Mouse (Mus musculus) liver, adult 2 months (tissue): Measurements from ENCODE around the gene Emilin3. TPM values are rescaled to one million over a fixed set of nuclear protein-coding genes. Genes with fewer than 3 reads are reported as not detected.

Source experiments
- DNase-seq: peaks from one replicate; pipeline ENCODE4 v3.0.0-alpha.2; 2011; ENCODE audit warnings: low read depth, low spot score; ENCODE audit errors: extremely low read depth
- H3K27ac ChIP-seq: fragments of 200-500 bp; replicated peaks from 2 replicates; pipeline ENCODE4 v1.5.1; 2012; ENCODE audit warnings: low read depth, mild to moderate bottlenecking, control low read depth, inconsistent platforms, low read length; ENCODE audit not compliant: insufficient read depth
- H3K27me3 ChIP-seq: fragments of 200-500 bp; 2 replicates; pipeline ENCODE4 v1.6.1; 2012; ENCODE audit warnings: mild to moderate bottlenecking, moderate library complexity, low read length, inconsistent platforms; ENCODE audit not compliant: control insufficient read depth, insufficient read depth
- H3K36me3 ChIP-seq: fragments of 200-500 bp; 2 replicates; pipeline ENCODE4 v1.6.1; 2012; ENCODE audit warnings: low read length, inconsistent platforms; ENCODE audit not compliant: control insufficient read depth, insufficient read depth
- H3K4me1 ChIP-seq: fragments of 200-500 bp; 2 replicates; pipeline ENCODE4 v1.6.1; 2011; ENCODE audit warnings: low read length; ENCODE audit not compliant: control insufficient read depth, insufficient read depth
- H3K4me3 ChIP-seq: fragments of 200-500 bp; 2 replicates; pipeline ENCODE4 v1.5.1; 2011; ENCODE audit warnings: low read depth, mild to moderate bottlenecking, control low read depth, low read length, moderate library complexity; ENCODE audit not compliant: insufficient read depth
- H3K79me2 ChIP-seq: fragments of 200-500 bp; 2 replicates; pipeline ENCODE4 v1.6.1; 2012; ENCODE audit warnings: inconsistent platforms, mild to moderate bottlenecking, low read length, moderate library complexity; ENCODE audit not compliant: control insufficient read depth, insufficient read depth
- H3K9ac ChIP-seq: fragments of 200-500 bp; 2 replicates; pipeline ENCODE4 v1.6.1; 2012; ENCODE audit warnings: low read depth, mild to moderate bottlenecking, control low read depth, inconsistent platforms, low read length
- CTCF ChIP-seq: fragments of 200-500 bp; IDR thresholded peaks from 2 replicates; pipeline ENCODE4 v1.5.1; 2011; ENCODE audit warnings: low read depth, low read length, control low read depth
- POLR2A ChIP-seq: fragments of 200-500 bp; IDR thresholded peaks from 2 replicates; pipeline ENCODE4 v1.6.1; 2011; ENCODE audit warnings: low read length, control low read depth; ENCODE audit not compliant: insufficient read depth; ENCODE audit errors: extremely low read depth
- WGBS: fragments of 180-500 bp; shearing (Covaris S2); methylation state at CpG from one replicate; pipeline ENCODE4 v1.1.7; 2018; 5-methylcytosine and 5-hydroxymethylcytosine counted together
- polyA plus RNA-seq: library from polyadenylated mRNA; depleted of rRNA; stranded (reverse); fragments of >200 nt; gene quantifications from 2 replicates; pipeline ENCODE4 v1.2.3, GENCODE M21; 2012
- total RNA-seq: library from RNA; depleted of rRNA; stranded (reverse); fragments of >200 nt; gene quantifications from 2 replicates; pipeline ENCODE4 v1.2.3, GENCODE M21; 2014

Gene Emilin3
- total and polyA plus RNA-seq, 2 experiments: not detected

DNA sequence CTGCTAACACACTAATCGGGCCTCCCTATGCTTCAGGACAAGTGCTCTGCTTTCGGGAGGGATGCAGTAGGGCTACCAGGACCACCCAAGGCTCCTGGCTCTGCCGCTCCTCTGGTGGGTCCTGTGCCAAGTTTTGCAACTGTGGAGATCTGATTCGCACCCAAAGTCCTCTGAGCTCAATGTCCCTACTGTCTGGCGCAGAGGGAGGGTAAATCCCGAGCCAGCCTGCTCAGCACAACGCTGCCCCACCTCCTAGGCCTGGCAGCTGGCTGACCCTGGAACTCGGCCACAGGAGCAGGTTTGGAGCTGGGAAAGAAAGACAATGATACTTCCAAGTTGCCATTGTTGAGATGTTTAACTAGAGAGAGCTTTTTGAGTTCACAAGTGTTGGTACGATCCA is 13.1 kb upstream of the Emilin3 start:
- Histone ChIP-seq H3K36me3 (no peaks in the 10 kb centered on the region), H3K79me2 (no peaks in the 10 kb centered on the region), H3K9ac (no peak overlapping the region), H3K4me3 (no peak overlapping the region), H3K27ac (no peak overlapping the region), H3K27me3 (no peaks in the 10 kb centered on the region), H3K4me1 (no peaks in the 10 kb centered on the region)
- WGBS: 81% methylated on average over 9 of the region's 9 CpGs
- TF ChIP-seq CTCF (no peak), POLR2A (no peak)
- DNase-seq: no peak

DNA sequence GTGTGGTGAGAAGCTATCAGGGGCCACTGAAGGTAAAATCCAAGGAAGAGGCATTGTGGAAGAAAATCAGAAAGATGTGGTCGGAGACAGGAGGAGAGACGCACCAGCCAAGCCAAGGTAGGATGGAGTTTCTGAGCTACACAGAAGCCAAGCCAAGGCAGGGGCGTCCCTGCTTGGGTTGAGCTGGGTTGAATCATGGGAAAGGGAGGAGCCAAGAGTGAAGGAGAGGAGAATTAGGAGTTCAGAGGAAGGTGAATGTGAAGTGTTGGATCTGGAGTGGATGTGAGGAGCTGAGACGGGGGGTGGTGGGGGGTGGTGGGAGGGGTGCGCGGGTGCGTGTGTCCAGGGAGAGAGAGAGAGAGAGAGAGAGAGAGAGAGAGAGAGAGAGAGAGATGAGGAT is 9.2 kb upstream of the Emilin3 start:
- Histone ChIP-seq H3K27me3 (no peaks in the 10 kb centered on the region), H3K27ac (no peak overlapping the region), H3K4me3 (no peak overlapping the region), H3K79me2 (no peaks in the 10 kb centered on the region), H3K9ac (no peak overlapping the region), H3K4me1 (no peaks in the 10 kb centered on the region), H3K36me3 (no peaks in the 10 kb centered on the region)
- WGBS: 78% methylated on average over 4 of the region's 7 CpGs
- TF ChIP-seq CTCF (no peak), POLR2A (no peak)
- no peak for DNase-seq

DNA sequence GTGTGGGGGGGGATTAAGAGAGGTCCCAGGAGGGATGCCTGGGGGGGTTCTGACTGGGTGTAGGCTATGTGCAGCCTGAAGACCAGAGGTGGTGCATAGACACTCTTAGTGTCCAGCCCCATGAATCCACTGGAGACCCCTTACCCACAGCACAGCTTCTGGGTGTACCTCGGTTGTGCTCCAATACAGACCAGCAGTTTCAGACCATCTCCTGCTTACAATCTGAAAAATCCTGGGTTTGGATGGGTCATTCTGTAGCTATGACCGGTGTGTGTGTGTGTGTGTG is 6.7 kb upstream of the Emilin3 start:
- H3K79me2 ChIP-seq: no peaks in the 10 kb centered on the region
- H3K27me3 ChIP-seq: no peaks in the 10 kb centered on the region
- whole genome bisulfite sequencing: 82% methylated on average over 2 of the region's 2 CpGs

DNA sequence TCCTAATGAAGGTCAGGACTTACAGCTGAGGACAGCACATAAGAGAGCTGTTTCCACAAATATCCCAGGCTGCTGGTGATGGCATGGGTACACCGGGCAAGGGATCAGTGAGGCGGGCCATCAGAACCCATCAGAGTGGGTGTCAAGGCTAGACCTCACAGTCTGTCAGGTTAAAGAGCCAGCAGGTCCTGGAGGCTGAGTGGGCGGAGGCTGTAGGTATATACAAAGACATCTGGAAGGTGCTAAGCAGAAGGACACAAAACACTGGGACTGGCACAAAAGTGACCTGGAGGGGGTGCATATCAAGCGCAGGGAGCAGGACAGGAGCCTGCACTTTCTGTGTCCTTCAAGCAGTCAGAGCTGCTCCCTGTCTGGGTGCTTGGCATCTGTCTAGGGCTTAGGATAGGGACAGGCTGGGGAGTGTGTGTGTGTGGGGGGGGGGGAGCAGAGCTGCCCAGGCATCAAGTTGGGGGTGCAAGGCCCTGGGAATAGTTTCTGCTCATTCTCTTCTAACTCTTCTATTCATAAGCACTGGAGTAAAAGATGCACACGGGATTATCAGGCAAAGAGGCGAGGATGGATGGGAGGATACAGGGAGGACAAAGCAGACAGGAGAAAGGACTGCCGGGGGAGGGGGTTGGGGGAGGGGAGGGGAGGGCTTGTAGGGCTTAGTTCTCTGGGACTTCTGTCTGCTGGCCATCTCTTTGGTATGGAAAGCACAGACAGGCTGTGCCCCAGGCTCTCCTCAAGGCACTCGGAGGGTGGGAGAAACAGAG is 6.2 kb upstream of the Emilin3 start:
- Histone ChIP-seq H3K27ac (no peak overlapping the region), H3K4me1 (no peaks in the 10 kb centered on the region), H3K27me3 (no peaks in the 10 kb centered on the region), H3K36me3 (no peaks in the 10 kb centered on the region), H3K4me3 (no peak overlapping the region), H3K79me2 (no peaks in the 10 kb centered on the region), H3K9ac (no peak overlapping the region)
- no peak for TF ChIP-seq CTCF
- 71% methylated on average over 8 of the region's 8 CpGs for WGBS
- no peak for DNase-seq

More for the DNA sequence above, 6.7 kb upstream of the Emilin3 start:
- Histone ChIP-seq H3K36me3 (no peaks in the 10 kb centered on the region), H3K4me3 (no peak overlapping the region), H3K27ac (no peak overlapping the region), H3K9ac (no peak overlapping the region), H3K4me1 (no peaks in the 10 kb centered on the region)
- TF ChIP-seq CTCF (no peak), POLR2A (no peak)
- DNase-seq: no peak

DNA sequence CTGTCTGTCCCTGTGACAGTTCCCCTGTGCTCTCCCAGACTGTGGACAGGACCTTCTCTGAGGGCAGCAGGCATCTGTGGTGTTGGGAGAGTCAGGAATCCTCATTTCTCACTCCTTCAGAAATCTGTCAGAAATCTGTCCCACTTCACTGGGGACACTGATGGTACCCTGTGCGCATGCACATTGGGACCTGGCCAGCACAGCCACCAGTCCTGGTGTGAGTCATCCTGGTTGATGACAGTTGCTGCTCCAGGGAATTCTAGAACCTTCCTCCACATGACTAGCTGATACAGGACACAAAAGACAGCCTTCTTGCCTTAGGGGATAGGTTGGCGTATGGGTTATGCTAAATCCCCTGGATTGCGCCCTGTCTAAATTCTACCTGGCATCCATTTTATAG is 5.2 kb upstream of the Emilin3 start:
- H3K79me2 ChIP-seq: no peaks in the 10 kb centered on the region
- DNase-seq: no peak
- H3K9ac ChIP-seq: no peak overlapping the region
- H3K4me3 ChIP-seq: no peak overlapping the region
- H3K27ac ChIP-seq: no peak overlapping the region
- 86% methylated on average over 3 of the region's 3 CpGs for WGBS
- H3K36me3 ChIP-seq: no peaks in the 10 kb centered on the region
- TF ChIP-seq POLR2A (no peak), CTCF (no peak)
- no peaks in the 10 kb centered on the region; the same call in 1 of the 2 replicates for H3K27me3 ChIP-seq
- no peaks in the 10 kb centered on the region for H3K4me1 ChIP-seq

DNA sequence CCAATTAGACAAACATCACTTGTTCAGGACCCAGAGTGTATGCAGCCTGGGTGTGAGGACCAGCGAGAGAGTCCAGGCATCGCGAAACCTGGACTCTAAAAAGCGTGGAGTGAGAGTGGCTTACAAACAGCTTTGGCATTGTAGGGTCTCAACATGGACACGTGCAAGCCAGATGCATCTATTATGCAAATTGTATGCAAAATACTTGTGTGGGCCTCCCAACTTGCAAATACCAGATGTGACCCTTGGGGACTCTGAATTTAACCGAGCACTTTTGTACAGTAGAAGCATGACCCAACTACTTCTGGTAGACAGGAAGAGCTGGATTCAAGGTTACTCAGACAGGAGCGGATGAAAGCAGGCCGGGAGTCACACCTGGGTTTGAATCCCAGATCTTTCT is 4.6 kb upstream of the Emilin3 start:
- Histone ChIP-seq H3K9ac (no peak overlapping the region), H3K36me3 (no peaks in the 10 kb centered on the region), H3K27ac (no peak overlapping the region), H3K79me2 (no peaks in the 10 kb centered on the region), H3K4me3 (no peak overlapping the region), H3K27me3 (peaks cover 4% of the 10 kb centered on the region), H3K4me1 (no peaks in the 10 kb centered on the region)
- TF ChIP-seq POLR2A (no peak), CTCF (no peak)
- no peak for DNase-seq
- WGBS: 80% methylated on average over 8 of the region's 8 CpGs
